Mouse (Mus musculus) right cerebral cortex, postnatal 4 days (tissue): ENCODE results near the gene Kif2a.
A peak's percentile ranks its signal among the peaks of the same experiment; 100 is the strongest.
"Not testable (repeated sequence)": the region's sequence is repeated elsewhere in the genome, so short reads cannot be mapped to it uniquely, and the experiment has no call there.

ENCODE experiments used
- DNase-seq: peaks from one replicate; pipeline ENCODE4 v3.0.0-alpha.2; 2022

Gene Kif2a

GRCm38 (mm10) chr13:107019443-107019842 is 2.5 kb downstream of the Kif2a start:
- no peak for DNase-seq

GRCm38 (mm10) chr13:107013926-107014325 is 8.0 kb downstream of the Kif2a start:
- DNase-seq: no peak

- DNase-seq: no peak
Observed at GRCm38 (mm10) chr13:107011618-107012017, 10.3 kb downstream of the Kif2a start.

GRCm38 (mm10) chr13:107008174-107008573 is 13.8 kb downstream of the Kif2a start:
- no peak for DNase-seq

GRCm38 (mm10) chr13:107003211-107003610 is 18.7 kb downstream of the Kif2a start:
- no peak for DNase-seq

GRCm38 (mm10) chr13:106998671-106999070 is 23.3 kb downstream of the Kif2a start:
- DNase-seq: no peak

GRCm38 (mm10) chr13:106998026-106998425 is 23.9 kb downstream of the Kif2a start:
- no peak for DNase-seq

- DNase-seq: not testable (repeated sequence)
Observed at GRCm38 (mm10) chr13:106997557-106997956, 24.4 kb downstream of the Kif2a start.

- DNase-seq: no peak
Observed at GRCm38 (mm10) chr13:106996891-106997290, 25.0 kb downstream of the Kif2a start.

GRCm38 (mm10) chr13:106961496-106961895 is 60.4 kb downstream of the Kif2a start:
- no peak for DNase-seq

- no peak for DNase-seq
Observed at GRCm38 (mm10) chr13:106960557-106960956, 61.4 kb downstream of the Kif2a start.

GRCm38 (mm10) chr13:106958286-106958685 is 63.6 kb downstream of the Kif2a start:
- no peak for DNase-seq

- no peak for DNase-seq
Observed at GRCm38 (mm10) chr13:106957554-106957953, 64.4 kb downstream of the Kif2a start.

GRCm38 (mm10) chr13:106954880-106955279 is 67.0 kb downstream of the Kif2a start:
- no peak for DNase-seq

- no peak for DNase-seq
Observed at GRCm38 (mm10) chr13:106947583-106947982, 74.3 kb downstream of the Kif2a start.

GRCm38 (mm10) chr13:106946594-106947540 is 75.1 kb downstream of the Kif2a start, which contains the start of gene Dimt1:
TSS of gene Dimt1 (plus strand) at chr13:106947127.
- DNase-seq: peak; percentile 90

- DNase-seq: no peak
Observed at GRCm38 (mm10) chr13:106945518-106945917, 76.4 kb downstream of the Kif2a start.

- DNase-seq: no peak
Observed at GRCm38 (mm10) chr13:106942721-106943120, 79.2 kb downstream of the Kif2a start.

- no peak for DNase-seq
Observed at GRCm38 (mm10) chr13:106941211-106941976, 80.5 kb downstream of the Kif2a start.

GRCm38 (mm10) chr13:106937138-106937472 is 84.8 kb downstream of the Kif2a start:
- no peak for DNase-seq

- peak; percentile 94 for DNase-seq
Observed at GRCm38 (mm10) chr13:106936256-106937137, 85.4 kb downstream of the Kif2a start, which contains the start of gene Ipo11. TSS of gene Ipo11 (minus strand) at chr13:106936958.

- DNase-seq: no peak
Observed at GRCm38 (mm10) chr13:106935871-106936255, 86.1 kb downstream of the Kif2a start.

GRCm38 (mm10) chr13:106929201-106929600 is 92.7 kb downstream of the Kif2a start:
- no peak for DNase-seq
